Mouse (Mus musculus): ENCODE measurements at regions not wholly inside any gene's neighbourhood (a gene's known extent, or its start where the extent isn't known, plus 50 kb on each side); places are given as distances from the start of the nearest gene placed in this dataset.
"Not testable (repeated sequence)": the region's sequence is repeated elsewhere in the genome, so short reads cannot be mapped to it uniquely, and the experiment has no call there.

GRCm38 (mm10) chr10:126371881-126372280 is 405.9 kb downstream of the Lrig3 start:
- DNase-seq (ENCODE audit: inconsistent ontology term) = no peak

- no peak for DNase-seq (ENCODE audit: inconsistent ontology term)
These were observed 383.1 kb downstream of the Lrig3 start for GRCm38 (mm10) chr10:126349076-126349475.

- DNase-seq (ENCODE audit: inconsistent ontology term) = no peak
These were observed 371.5 kb downstream of the Lrig3 start for GRCm38 (mm10) chr10:126337426-126337825.

GRCm38 (mm10) chr10:126333786-126334185 is 367.8 kb downstream of the Lrig3 start:
- DNase-seq (ENCODE audit: inconsistent ontology term) = no peak

GRCm38 (mm10) chr10:126330305-126330969 is 364.5 kb downstream of the Lrig3 start:
- DNase-seq (ENCODE audit: inconsistent ontology term) = peak; percentile 85

GRCm38 (mm10) chr10:126320831-126321230 is 354.9 kb downstream of the Lrig3 start:
- DNase-seq (ENCODE audit: inconsistent ontology term) = no peak

- DNase-seq (ENCODE audit: inconsistent ontology term) = no peak
These were observed 353.8 kb downstream of the Lrig3 start for GRCm38 (mm10) chr10:126319795-126320194.

- no peak for DNase-seq (ENCODE audit: inconsistent ontology term)
These were observed 334.0 kb downstream of the Lrig3 start for GRCm38 (mm10) chr10:126299962-126300361.

- DNase-seq (ENCODE audit: inconsistent ontology term) = peak; percentile 0
These were observed 332.2 kb downstream of the Lrig3 start for GRCm38 (mm10) chr10:126298211-126298610.

- DNase-seq (ENCODE audit: inconsistent ontology term) = no peak
These were observed 329.9 kb downstream of the Lrig3 start for GRCm38 (mm10) chr10:126295853-126296252.

GRCm38 (mm10) chr10:126291765-126292164 is 325.8 kb downstream of the Lrig3 start:
- DNase-seq (ENCODE audit: inconsistent ontology term) = no peak

GRCm38 (mm10) chr10:126285096-126285495 is 319.1 kb downstream of the Lrig3 start:
- not testable (repeated sequence) for DNase-seq (ENCODE audit: inconsistent ontology term)

GRCm38 (mm10) chr10:126270376-126270775 is 304.4 kb downstream of the Lrig3 start:
- no peak for DNase-seq (ENCODE audit: inconsistent ontology term)

- peak; percentile 74 for DNase-seq (ENCODE audit: inconsistent ontology term)
These were observed 301.5 kb downstream of the Lrig3 start for GRCm38 (mm10) chr10:126267321-126267998.

- DNase-seq (ENCODE audit: inconsistent ontology term) = no peak
These were observed 291.2 kb downstream of the Lrig3 start for GRCm38 (mm10) chr10:126257171-126257570.

GRCm38 (mm10) chr10:126254198-126254597 is 288.2 kb downstream of the Lrig3 start:
- DNase-seq (ENCODE audit: inconsistent ontology term) = no peak

GRCm38 (mm10) chr10:126249176-126249575 is 283.2 kb downstream of the Lrig3 start:
- DNase-seq (ENCODE audit: inconsistent ontology term) = no peak

GRCm38 (mm10) chr10:126243051-126243450 is 277.1 kb downstream of the Lrig3 start:
- DNase-seq (ENCODE audit: inconsistent ontology term) = no peak

- DNase-seq (ENCODE audit: inconsistent ontology term) = no peak
These were observed 273.6 kb downstream of the Lrig3 start for GRCm38 (mm10) chr10:126239536-126239935.

Data from Muller cell, postnatal 12 days (primary cell).